Mouse (Mus musculus) testis, adult 2 months (tissue): ENCODE measurements around the gene Acoxl. TPM values are rescaled to one million over a fixed set of nuclear protein-coding genes. Genes with fewer than 3 reads are reported as not detected.

Experiments
- H3K27ac ChIP-seq: fragments of 200-500 bp; 2 replicates; pipeline ENCODE4 v1.5.1; 2012; ENCODE audit warnings: low read depth, low read length; ENCODE audit not compliant: control insufficient read depth, insufficient read depth
- H3K27me3 ChIP-seq: fragments of 200-500 bp; 2 replicates; pipeline ENCODE4 v1.6.1; 2012; ENCODE audit warnings: mild to moderate bottlenecking, low read length, moderate library complexity; ENCODE audit not compliant: control insufficient read depth, insufficient read depth
- H3K36me3 ChIP-seq: fragments of 200-500 bp; 2 replicates; pipeline ENCODE4 v1.6.1; 2012; ENCODE audit warnings: mild to moderate bottlenecking, low read length; ENCODE audit not compliant: control insufficient read depth, insufficient read depth
- H3K4me1 ChIP-seq: fragments of 200-500 bp; 2 replicates; pipeline ENCODE4 v1.6.1; 2012; ENCODE audit warnings: low read length; ENCODE audit not compliant: control insufficient read depth, insufficient read depth
- H3K4me3 ChIP-seq: fragments of 200-500 bp; 2 replicates; pipeline ENCODE4 v1.5.1; 2012; ENCODE audit warnings: low read depth, mild to moderate bottlenecking, low read length, moderate library complexity, mixed read lengths; ENCODE audit not compliant: control insufficient read depth
- CTCF ChIP-seq: fragments of 200-500 bp; IDR thresholded peaks from 2 replicates; pipeline ENCODE4 v1.5.1; 2012; ENCODE audit warnings: low read depth, mild to moderate bottlenecking, inconsistent platforms, low read length, moderate library complexity; ENCODE audit not compliant: control insufficient read depth, insufficient read depth, insufficient replicate concordance
- POLR2A ChIP-seq: fragments of 200-500 bp; IDR thresholded peaks from 2 replicates; pipeline ENCODE4 v1.6.1; 2012; ENCODE audit warnings: low read depth, mild to moderate bottlenecking, inconsistent platforms, low read length, moderate library complexity; ENCODE audit not compliant: control insufficient read depth
- polyA plus RNA-seq: library from polyadenylated mRNA; depleted of rRNA; stranded (reverse); fragments of >200 nt; gene quantifications from 2 replicates; pipeline ENCODE4 v1.2.3, GENCODE M21; 2012

Gene Acoxl
- polyA plus RNA-seq, 1 experiment: 0.07 TPM

DNA sequence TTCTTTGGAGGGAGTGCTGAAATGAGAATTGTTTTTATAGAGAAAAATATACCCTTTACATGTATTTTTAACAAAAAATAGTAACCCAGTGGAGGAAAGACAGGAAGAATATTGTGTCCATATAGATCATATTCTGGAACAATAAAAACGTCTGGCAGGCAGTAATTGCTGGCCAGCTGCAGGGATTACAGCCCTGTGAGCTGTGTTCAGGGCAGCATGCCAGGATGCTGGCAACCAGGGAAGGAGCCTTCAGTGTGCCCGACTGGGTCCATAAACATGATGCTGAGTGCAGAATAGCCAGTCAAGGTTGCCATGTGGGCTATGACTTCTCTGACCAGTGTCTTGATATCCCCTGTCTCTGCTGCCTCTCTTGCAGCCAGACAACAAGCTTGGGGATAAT, 122.5 kb downstream of the Acoxl start:
- Histone ChIP-seq H3K27ac (no peak overlapping the region), H3K36me3 (no peaks in the 10 kb centered on the region)
- TF ChIP-seq POLR2A: no peak
- no peak for TF ChIP-seq CTCF

DNA sequence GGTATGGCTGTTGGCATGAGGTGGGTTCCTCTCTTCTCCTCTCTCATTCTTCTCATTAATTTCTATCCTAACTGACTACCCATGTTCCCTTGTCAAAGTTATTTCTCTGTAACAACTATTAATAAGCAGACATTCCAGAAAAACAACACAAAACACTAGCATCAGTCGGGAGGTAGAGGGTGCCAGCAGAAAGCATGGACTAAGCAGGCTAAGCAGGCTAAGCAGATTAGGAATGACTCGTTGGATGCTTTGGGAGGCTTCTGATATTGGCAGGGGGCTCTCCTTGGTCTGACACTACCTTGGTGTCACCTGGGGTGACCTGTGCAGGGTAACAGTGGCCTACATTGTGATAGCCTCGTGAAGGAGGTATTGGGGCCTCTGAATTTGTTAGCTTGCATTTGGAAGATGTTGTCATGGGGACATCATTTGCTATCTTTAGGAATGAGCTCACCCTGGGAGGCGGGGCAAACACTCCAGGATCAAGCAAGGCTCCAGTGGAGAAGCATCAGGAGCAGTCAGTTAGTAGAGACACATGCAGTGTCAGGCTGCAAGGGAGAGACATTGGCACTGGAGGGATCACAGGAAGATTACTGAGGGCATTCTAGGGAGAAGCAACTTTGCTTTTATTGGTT, 123.2 kb downstream of the Acoxl start:
- H3K27me3 ChIP-seq: no peaks in the 10 kb centered on the region
- H3K4me3 ChIP-seq: no peak overlapping the region
- H3K36me3 ChIP-seq: no peaks in the 10 kb centered on the region
- no peak overlapping the region for H3K27ac ChIP-seq
- no peaks in the 10 kb centered on the region for H3K4me1 ChIP-seq
- no peak for TF ChIP-seq CTCF

More for the DNA sequence above, 122.5 kb downstream of the Acoxl start:
- H3K27me3 ChIP-seq: no peaks in the 10 kb centered on the region
- H3K4me3 ChIP-seq: no peak overlapping the region
- no peaks in the 10 kb centered on the region for H3K4me1 ChIP-seq

DNA sequence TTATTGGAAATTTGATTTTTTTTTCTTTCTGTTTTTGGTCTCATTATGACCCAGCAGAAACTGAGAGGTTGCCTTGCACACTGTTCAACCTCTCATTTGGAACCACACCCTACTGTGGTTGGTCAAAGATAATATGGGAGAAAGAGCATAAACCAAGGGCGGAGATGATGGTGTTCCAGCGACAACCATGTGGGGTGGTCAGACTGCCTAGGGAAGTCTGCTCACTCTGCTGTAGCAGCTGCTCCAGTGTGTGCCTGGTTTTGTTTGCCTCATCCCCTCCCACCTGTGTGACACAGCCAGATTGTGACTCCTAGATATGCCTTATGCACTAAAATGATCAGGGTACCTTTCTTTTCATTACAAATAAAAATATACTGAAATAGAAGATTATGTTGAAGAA, 130.3 kb downstream of the Acoxl start:
- Histone ChIP-seq H3K36me3 (no peaks in the 10 kb centered on the region), H3K4me1 (no peaks in the 10 kb centered on the region), H3K27me3 (no peaks in the 10 kb centered on the region), H3K27ac (no peak overlapping the region), H3K4me3 (no peak overlapping the region)
- no peak for TF ChIP-seq POLR2A
- no peak for TF ChIP-seq CTCF

DNA sequence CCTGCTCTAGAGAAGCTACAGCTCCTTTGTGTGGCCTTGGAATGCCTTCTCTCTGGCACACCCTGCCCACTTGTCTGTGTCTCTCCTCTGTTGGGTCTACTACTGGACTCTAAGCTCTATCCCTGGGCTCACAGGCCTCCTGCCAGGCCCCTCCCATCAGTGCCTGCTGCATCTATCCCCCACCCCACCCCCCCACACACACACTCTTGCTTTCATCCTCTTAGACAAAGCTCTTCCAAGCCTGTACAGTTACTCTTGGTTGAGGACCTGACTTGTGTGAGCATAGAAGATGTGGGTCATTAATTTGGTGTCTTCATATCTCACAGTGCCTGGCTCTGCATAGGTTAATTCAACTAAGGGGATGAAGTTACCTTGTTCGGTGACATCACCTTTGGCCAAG, 137.6 kb downstream of the Acoxl start:
- Histone ChIP-seq H3K36me3 (no peaks in the 10 kb centered on the region), H3K27me3 (no peaks in the 10 kb centered on the region)

DNA sequence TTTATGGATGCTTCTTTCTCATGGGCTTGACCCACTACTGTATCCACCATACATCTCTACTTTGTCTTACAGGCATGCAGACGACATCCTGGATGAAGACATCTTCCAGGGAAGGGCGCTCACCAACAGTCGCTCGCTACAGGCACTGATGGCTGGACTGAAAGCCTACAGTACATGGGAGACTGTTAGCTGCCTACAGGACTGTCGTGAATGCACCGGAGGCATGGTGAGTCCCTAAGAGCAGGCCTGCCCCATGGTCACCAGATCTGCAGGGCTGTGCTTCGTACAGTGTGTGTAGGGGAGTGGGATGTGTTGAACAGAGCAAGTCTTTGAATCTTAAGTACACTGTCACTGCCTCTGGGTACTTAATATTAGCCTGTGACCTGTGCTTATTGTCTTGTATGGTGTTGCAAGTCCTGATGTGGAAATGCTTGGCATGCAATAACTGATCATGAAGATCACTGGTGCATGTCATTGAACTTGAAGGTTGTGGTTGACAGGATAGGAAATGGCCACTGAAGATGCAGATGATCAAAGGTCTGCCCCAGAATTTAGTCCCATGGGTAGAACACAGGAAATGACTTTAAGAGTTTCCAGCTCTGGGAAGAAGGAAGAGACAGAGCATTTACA, 140.0 kb downstream of the Acoxl start:
- no peaks in the 10 kb centered on the region for H3K4me1 ChIP-seq
- no peak overlapping the region for H3K4me3 ChIP-seq
- no peak for TF ChIP-seq POLR2A
- no peak for TF ChIP-seq CTCF
- H3K27me3 ChIP-seq: no peaks in the 10 kb centered on the region
- no peak overlapping the region for H3K27ac ChIP-seq
- H3K36me3 ChIP-seq: no peaks in the 10 kb centered on the region

More for the DNA sequence above, 137.6 kb downstream of the Acoxl start:
- Histone ChIP-seq H3K4me3 (no peak overlapping the region), H3K27ac (no peak overlapping the region), H3K4me1 (no peaks in the 10 kb centered on the region)
- TF ChIP-seq POLR2A: no peak
- no peak for TF ChIP-seq CTCF

DNA sequence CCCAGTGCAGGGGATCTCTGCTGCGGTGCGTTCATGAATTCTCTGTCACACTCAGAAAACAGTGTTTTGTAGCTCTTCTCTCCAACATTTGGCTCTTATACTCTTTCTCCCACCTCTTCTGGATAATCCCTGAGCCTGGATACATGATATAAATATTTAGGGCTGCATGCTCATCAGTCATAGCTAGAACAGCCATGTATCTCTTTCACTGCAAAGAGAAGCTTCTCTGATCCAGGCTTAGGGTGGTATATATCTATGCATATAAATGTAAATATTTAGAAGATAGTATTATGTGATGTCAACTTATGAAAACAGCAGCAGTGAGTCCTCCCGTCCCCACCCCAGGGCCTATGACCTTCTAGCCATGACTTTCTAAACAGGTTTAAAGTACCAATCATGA, 143.9 kb downstream of the Acoxl start:
- Histone ChIP-seq H3K27me3 (no peaks in the 10 kb centered on the region), H3K36me3 (no peaks in the 10 kb centered on the region), H3K4me3 (no peak overlapping the region), H3K4me1 (no peaks in the 10 kb centered on the region), H3K27ac (no peak overlapping the region)
- no peak for TF ChIP-seq POLR2A
- no peak for TF ChIP-seq CTCF

DNA sequence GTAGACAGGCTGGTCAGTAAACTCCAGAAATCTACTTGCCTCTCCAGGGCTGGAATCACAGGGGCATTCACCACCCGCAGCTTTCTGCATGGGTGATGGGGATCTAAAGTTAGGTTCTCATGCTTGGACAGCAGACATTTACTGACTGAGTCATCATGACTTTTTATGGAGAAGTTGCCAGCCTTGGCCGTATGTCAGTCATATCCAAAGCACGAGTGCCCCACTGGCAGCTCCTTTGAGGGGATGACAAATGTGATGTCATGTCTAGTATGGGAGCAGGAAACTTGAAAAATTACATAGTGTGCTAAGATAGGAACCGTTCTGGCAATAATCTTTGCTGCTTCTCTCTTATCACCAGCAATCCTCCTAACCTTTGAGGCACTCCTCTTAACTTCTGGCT, 144.6 kb downstream of the Acoxl start:
- no peaks in the 10 kb centered on the region for H3K27me3 ChIP-seq
- H3K4me1 ChIP-seq: no peaks in the 10 kb centered on the region
- TF ChIP-seq CTCF: no peak
- TF ChIP-seq POLR2A: no peak
- no peak overlapping the region for H3K4me3 ChIP-seq
- no peak overlapping the region for H3K27ac ChIP-seq
- no peaks in the 10 kb centered on the region for H3K36me3 ChIP-seq
